Mouse (Mus musculus) layer of hippocampus, adult 18-20 months (tissue): Measurements from ENCODE around the gene Serinc1. TPM values are rescaled to one million over a fixed set of nuclear protein-coding genes. Genes with fewer than 3 reads are reported as not detected.
A peak's percentile ranks its signal among the peaks of the same experiment; 100 is the strongest.
"Not testable (repeated sequence)": the region's sequence is repeated elsewhere in the genome, so short reads cannot be mapped to it uniquely, and the experiment has no call there.

Experiments used
- DNase-seq, 2 experiments: peaks; one replicate each; pipeline ENCODE4 v3.0.0; 2022; ENCODE audit warnings: low spot score in 2 of 2
- long read RNA-seq: library from polyadenylated mRNA; stranded (forward); transcript quantifications from one replicate; pipeline ENCODE4 v2.0.0, GENCODE M21; 2021
- total RNA-seq, 2 experiments: library from RNA; stranded (reverse); gene quantifications; 2 replicates each; pipeline ENCODE4 v1.2.3; 2021

Serinc1 gene
- total RNA-seq = 100 to 1,000 TPM; 917 to 928 TPM
- long read RNA-seq, transcript Serinc1-201 (9 exons, 2,880 nt) = major isoform, 932 of 991 reads
- long read RNA-seq, partial matches to known transcripts = 31 of 991 reads
- long read RNA-seq, other reads (novel, unspliced or antisense) = 28 of 991 reads

GRCm38 (mm10) chr10:57532218-57533101 lies at the start of gene Serinc1:
Serinc1 (minus strand) TSS chr10:57532530.
- peak; percentile 93 to 97 for DNase-seq

GRCm38 (mm10) chr10:57576721-57577120 lies 44.4 kb upstream of the Serinc1 start:
- DNase-seq = no peak

DNA sequence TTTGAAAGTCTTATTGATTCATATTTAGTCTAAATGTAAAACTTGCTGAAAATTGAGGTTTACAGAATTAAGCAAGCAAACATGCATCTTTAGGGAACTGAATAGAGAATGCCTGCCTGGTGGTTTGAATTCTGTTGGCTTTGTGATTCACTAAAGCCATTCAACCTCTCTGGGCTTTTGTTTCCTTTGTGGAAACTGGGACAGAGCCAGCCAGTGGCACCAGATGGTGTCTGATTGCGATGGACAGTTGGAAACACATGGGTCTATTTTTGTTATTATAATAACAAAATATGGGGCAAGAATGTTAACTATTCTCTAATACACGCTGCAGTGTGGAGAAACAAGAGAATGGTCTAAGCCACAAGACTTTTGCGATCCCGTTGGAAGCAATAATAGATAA lies 39.8 kb upstream of the Serinc1 start:
- DNase-seq = no peak

- DNase-seq = peak; percentile 7 to 52
Observed at GRCm38 (mm10) chr10:57571211-57571730, 38.9 kb upstream of the Serinc1 start.

- peak in 1 of 2 experiments; percentile 15 for DNase-seq
Observed at GRCm38 (mm10) chr10:57569023-57569931, 36.9 kb upstream of the Serinc1 start.

DNA sequence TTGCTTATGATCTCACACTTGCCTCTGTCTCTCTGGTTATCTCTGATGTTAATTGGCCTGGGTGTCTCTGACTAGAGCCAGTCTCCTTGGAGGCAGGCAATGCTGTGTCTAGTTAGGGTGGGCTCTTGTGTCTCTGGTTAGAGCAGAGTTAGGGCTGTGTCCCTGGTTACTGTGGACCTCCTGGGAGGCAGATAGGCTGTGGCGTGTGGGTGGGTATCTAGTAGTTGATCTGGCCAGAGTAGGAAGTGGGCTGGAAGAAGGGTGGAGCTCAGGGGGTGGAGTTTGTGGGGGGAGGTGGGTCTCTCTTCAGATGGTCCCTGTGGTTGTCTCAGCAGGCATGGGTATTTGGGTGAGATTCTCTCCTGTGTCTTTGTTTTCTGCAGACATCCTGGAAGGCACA lies 33.9 kb upstream of the Serinc1 start:
- no peak for DNase-seq

DNA sequence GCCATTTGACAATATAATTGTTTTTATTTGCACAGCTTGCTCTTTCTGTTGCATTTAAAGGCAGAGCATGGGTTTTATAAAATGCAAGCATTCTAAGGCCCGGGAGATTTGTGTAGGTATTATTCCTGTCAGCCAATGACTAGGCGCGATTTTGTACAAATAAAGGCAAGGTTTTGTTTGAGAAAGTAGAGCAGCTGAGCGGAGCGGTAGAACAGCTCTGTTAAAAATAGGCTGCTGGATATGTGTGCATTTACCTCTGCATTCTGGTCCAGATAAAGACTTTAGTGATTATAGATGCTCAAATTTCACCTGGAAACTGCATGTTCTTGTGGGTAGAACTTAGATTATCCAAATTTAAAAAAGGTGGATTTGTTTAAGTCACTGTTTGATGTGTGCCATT lies 25.3 kb upstream of the Serinc1 start:
- no peak for DNase-seq

DNA sequence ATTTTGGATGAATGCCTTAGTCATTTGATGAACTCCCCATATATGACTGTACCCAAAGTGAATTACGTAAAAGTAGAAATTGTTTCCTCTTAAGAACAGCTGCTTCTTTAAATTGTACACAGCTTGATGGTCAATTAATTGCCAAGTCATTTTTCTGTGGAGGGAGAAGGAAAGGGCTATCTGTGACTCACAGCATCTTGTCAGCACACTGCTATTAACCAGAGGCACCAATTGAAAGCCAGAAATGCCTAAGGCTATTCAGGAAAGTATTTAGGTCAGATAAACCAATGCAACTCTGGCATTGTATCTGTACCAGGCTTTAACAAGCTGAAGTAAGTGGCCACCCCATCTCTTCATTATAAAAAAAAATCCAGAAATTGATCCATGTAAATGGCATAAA lies 21.4 kb upstream of the Serinc1 start:
- no peak for DNase-seq

- DNase-seq = peak; percentile 21 to 87
Observed at GRCm38 (mm10) chr10:57549631-57550030, 17.3 kb upstream of the Serinc1 start.

- not testable (repeated sequence) for DNase-seq
Observed at GRCm38 (mm10) chr10:57543890-57544289, 11.6 kb upstream of the Serinc1 start.

DNA sequence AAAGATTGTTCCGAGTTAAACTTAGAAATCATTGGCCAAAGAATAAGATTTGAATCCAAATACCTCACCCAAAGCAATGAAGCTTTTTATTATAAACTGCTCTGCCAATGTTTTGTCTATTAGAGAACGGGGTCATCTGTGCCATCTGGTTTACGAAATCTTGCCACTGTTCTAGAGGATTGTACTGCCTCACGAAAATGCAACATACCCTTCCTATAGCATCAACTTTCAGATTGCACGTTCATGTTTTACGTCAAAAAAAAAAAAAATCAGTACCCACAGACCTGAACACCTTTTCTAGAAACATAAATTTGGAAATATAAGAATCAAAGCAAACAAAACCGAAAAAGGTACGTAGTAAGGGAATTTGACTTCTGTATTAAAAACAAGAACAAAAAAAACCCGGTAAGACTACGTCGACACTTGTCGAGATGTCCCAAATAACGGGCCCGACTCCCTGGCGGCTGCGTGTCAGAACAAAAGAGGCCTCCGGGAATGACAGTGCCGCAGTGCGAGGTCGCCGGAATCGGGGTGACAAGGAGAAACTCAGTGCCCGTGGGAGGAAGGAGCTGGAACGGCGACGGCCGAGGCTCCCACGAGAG lies 613 bp downstream of the Serinc1 start:
- no peak for DNase-seq

DNA sequence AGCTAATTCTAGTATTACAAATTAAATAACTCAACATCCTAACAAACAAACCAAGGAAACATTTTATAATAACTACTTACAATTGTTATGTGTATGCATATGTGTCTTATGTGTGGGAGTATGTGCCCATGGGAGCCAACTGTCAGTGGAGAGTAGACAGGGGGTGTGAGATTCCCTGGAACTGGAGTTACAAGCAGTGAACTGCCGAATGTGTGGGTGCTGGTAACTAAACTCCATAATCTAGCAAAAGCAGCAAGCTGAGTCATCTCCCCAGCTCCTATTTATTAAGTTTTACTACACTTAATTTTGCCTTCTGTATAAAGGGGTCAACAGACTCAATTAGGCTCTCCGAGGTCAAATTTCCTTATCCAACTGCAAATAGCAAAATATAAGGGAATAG lies 1.3 kb downstream of the Serinc1 start:
- DNase-seq = peak; percentile 30 to 74

DNA sequence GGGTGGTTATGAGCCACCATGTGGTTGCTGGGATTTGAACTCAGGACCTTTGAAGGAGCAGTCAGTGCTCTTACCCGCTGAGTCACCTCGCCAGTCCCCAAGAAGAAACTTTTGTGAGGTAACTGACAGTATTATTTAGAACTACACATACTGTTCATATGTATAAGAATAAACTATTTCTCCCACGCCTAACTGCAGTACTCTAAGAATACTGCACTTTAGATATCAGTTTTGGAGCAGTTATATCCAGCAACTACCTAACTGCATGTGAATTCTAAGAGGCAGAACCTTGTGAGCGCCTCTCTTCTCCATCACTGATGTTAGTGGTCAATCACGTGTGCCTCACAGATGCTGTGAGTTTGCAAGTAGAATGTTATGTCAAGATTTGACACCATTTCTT lies 5.9 kb downstream of the Serinc1 start:
- no peak for DNase-seq

GRCm38 (mm10) chr10:57515278-57515677 lies 17.1 kb downstream of the Serinc1 start:
- DNase-seq = no peak

DNA sequence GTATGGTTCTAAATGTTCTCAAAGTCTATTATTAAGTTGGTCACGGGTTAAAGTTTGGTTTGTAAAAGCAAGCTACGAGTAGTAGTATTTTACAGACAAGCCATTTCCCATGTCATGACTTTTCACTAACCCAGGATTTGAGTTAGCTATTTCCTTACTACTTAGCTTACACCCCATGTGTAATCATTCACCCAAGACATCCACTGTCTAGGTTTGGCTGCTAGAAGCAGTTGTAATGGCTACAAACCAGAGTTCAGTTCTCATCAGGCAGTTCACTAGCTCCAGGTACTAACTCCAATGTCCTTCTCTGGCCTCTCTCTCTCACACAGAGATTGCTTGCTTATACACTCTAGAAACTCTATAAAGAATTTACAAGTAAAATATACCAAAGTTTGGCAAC lies 17.7 kb downstream of the Serinc1 start:
- DNase-seq = no peak

DNA sequence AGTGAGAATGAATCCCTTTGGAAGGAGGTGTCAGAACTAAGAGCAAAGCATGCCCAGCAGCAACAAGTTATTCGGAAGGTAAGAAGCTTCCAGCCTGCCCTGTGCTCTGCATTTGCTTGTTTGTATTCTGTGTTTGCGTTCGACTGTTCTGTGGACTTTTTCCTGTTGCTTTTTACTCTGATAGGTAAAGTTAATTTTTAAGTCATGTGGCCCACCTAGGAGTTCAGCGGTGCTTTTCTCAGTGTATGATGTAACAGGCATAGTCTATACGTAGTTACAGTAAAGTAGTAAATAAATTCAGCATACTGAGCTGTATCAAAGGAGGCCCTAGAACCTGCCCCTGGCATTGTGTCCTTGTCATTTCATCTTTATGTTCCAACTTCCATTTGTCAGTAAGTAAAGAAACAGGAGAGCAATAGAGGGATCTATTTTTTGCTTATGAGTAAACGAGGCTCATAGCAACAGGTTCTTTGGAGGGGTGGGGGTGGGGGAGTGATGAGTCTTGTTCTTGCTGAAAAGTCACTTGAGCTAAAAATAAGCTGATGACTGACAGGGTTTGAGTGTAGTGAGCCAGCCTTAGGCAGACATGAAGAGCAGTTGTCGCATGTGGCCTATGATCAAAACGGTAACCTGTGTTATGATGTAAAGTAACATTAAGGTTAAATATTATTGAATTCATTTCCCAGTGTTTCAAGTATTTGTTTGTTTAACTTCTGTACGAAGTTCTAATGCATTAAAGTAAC lies 32.7 kb downstream of the Serinc1 start:
- no peak for DNase-seq

DNA sequence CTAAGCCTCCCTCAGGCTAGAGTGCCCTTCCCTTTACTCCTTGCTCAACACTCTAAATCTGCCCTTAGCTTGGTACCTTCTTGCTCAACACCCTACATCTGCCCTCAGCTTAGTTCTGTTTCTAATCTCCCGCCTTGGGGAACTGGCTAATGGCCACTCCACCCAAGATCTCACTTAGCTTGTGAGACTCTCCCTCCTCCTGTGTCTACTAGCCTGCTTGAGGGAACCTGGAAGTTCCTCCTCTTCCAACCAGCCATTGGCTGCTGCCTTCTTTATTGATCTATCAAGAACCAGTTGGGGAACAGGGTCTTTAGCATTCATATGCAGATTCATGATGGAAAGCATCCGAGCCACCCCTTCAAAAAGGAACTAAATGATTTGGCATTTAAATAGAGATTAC lies 40.3 kb downstream of the Serinc1 start:
- DNase-seq = no peak

- DNase-seq = no peak
Observed at GRCm38 (mm10) chr10:57488591-57488990, 43.7 kb downstream of the Serinc1 start.

- no peak for DNase-seq
Observed at GRCm38 (mm10) chr10:57487201-57487600, 45.1 kb downstream of the Serinc1 start.

- no peak for DNase-seq
Observed at GRCm38 (mm10) chr10:57486542-57487071, 45.7 kb downstream of the Serinc1 start.
